Mouse (Mus musculus): ENCODE measurements at regions not wholly inside any gene's neighbourhood (a gene's known extent, or its start where the extent isn't known, plus 50 kb on each side); places are given as distances from the start of the nearest gene placed in this dataset.

GRCm38 (mm10) chr8:77872771-77873170 lies 148.5 kb upstream of the Ednra start:
- Histone ChIP-seq H3K36me3 (no peaks in the 10 kb centered on the region), H3K4me3 (replicated peaks) (no peak overlapping the region), H3K9ac (no peak overlapping the region), H3K9me3 (replicated peaks) (no peaks in the 10 kb centered on the region), H3K4me1 (replicated peaks) (no peaks in the 10 kb centered on the region), H3K4me2 (no peak overlapping the region), H3K27me3 (no peaks in the 10 kb centered on the region), H3K27ac (no peak overlapping the region)
- 68% methylated on average over 1 of the region's 1 CpGs for WGBS (ENCODE audit: insufficient replicate concordance)
- DNase-seq (no peak), ATAC-seq (ENCODE audit: low read depth) (no peak)

GRCm38 (mm10) chr8:77919776-77920175 lies 195.5 kb upstream of the Ednra start:
- no peaks in the 10 kb centered on the region for H3K27me3 ChIP-seq
- ATAC-seq (ENCODE audit: low read depth) (no peak), DNase-seq (no peak)
- no peak overlapping the region for H3K4me2 ChIP-seq
- no peak overlapping the region for H3K9ac ChIP-seq
- H3K4me3 ChIP-seq (replicated peaks) = no peak overlapping the region
- H3K9me3 ChIP-seq (replicated peaks) = no peaks in the 10 kb centered on the region
- no peaks in the 10 kb centered on the region for H3K36me3 ChIP-seq
- H3K27ac ChIP-seq = no peak overlapping the region
- WGBS (ENCODE audit: insufficient replicate concordance) = 66% methylated on average over 3 of the region's 3 CpGs
- no peaks in the 10 kb centered on the region for H3K4me1 ChIP-seq (replicated peaks)

DNA sequence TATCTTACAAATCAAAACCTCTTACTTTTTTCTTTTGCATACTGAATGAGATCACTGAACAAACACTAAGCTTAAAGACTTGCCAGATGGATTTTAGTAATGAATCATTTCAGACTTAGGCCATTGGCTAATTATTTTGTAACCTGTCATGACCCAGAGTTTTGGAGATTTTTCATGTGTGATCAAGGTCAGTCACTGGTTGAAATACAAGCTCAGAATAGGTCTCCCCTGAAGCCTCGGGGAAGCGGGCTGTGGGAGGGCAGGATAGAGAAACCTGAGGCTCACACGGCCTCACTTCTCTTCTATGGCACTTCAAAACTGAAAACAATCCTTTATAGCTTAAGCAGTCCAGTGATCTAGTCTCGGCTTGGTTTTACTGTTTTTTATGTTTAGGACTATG lies 197.6 kb upstream of the Ednra start:
- Histone ChIP-seq H3K4me1 (replicated peaks) (no peaks in the 10 kb centered on the region), H3K4me2 (no peak overlapping the region), H3K36me3 (no peaks in the 10 kb centered on the region), H3K27ac (no peak overlapping the region), H3K4me3 (replicated peaks) (no peak overlapping the region), H3K27me3 (no peaks in the 10 kb centered on the region), H3K9me3 (replicated peaks) (no peaks in the 10 kb centered on the region), H3K9ac (no peak overlapping the region)
- WGBS (ENCODE audit: insufficient replicate concordance) = 55% methylated on average over 4 of the region's 4 CpGs
- ATAC-seq (ENCODE audit: low read depth) = no peak
- no peak for DNase-seq

DNA sequence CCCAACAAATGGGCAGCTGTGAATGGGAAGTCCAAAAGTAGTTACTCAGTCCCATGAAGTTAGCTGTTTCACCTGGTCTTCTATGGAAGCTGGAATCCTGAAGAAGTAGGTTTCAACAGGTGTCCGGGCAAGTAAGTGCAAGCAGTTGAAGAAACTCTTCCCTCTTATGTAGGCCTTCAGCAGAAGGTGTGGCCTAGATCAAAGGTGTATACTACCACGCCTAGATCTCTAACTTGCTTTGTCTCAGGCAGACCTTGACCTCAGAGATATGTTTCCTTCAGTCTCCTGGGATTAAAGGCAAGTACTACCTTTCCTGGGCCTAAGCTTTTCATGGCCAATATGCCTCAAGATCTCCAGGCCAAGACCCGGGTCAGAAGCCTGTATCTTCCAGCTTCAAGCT lies 223.4 kb upstream of the Ednra start:
- Histone ChIP-seq H3K4me3 (replicated peaks) (no peak overlapping the region), H3K27ac (no peak overlapping the region), H3K9me3 (replicated peaks) (no peaks in the 10 kb centered on the region), H3K4me1 (replicated peaks) (no peaks in the 10 kb centered on the region), H3K36me3 (no peaks in the 10 kb centered on the region), H3K27me3 (no peaks in the 10 kb centered on the region), H3K9ac (no peak overlapping the region), H3K4me2 (no peak overlapping the region)
- ATAC-seq (ENCODE audit: low read depth) (no peak), DNase-seq (no peak)
- 61% methylated on average over 3 of the region's 3 CpGs for WGBS (ENCODE audit: insufficient replicate concordance)

- Histone ChIP-seq H3K9me3 (replicated peaks) (no peaks in the 10 kb centered on the region), H3K4me1 (replicated peaks) (no peaks in the 10 kb centered on the region), H3K9ac (no peak overlapping the region), H3K27me3 (no peaks in the 10 kb centered on the region), H3K36me3 (no peaks in the 10 kb centered on the region), H3K4me2 (no peak overlapping the region), H3K4me3 (replicated peaks) (no peak overlapping the region), H3K27ac (no peak overlapping the region)
- 77% methylated on average over 5 of the region's 5 CpGs for WGBS (ENCODE audit: insufficient replicate concordance)
- no peak for DNase-seq
- ATAC-seq (ENCODE audit: low read depth) = no peak
These were observed 225.4 kb upstream of the Ednra start for GRCm38 (mm10) chr8:77949640-77950039.

DNA sequence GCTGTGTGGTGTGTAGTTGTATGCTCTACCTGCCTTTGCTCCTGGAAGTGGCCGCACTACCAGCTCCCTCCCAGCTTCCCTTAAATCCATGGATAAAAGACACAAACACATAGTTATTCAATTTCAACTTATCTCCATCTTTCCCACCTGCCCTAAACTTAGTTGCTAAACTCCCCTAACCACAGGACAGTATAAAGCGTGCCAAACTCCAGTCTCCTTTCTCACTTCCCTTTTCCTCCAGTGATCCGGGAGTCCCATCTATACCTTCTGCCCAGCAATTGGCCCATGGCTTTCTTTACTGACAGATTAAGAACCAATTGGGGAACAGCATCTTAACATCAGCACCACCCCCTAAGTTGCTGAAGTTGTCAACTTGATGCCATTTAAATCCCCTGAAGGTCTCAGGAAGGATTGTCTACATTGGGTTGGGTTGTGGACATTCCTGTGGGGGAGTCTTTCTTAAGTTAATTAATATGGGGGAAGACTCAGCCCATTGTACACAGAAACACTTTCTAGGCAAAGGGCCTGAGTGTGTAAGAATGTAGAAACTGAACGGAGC lies 234.6 kb upstream of the Ednra start:
- WGBS (ENCODE audit: insufficient replicate concordance) = 51% methylated on average over 4 of the region's 4 CpGs
- no peak overlapping the region for H3K4me2 ChIP-seq
- H3K27me3 ChIP-seq = no peaks in the 10 kb centered on the region
- no peak for ATAC-seq (ENCODE audit: low read depth)
- no peak for DNase-seq
- no peaks in the 10 kb centered on the region for H3K36me3 ChIP-seq
- no peaks in the 10 kb centered on the region for H3K4me1 ChIP-seq (replicated peaks)
- H3K9me3 ChIP-seq (replicated peaks) = no peaks in the 10 kb centered on the region
- H3K27ac ChIP-seq = no peak overlapping the region
- H3K9ac ChIP-seq = no peak overlapping the region
- no peak overlapping the region for H3K4me3 ChIP-seq (replicated peaks)

- no peaks in the 10 kb centered on the region for H3K9me3 ChIP-seq (replicated peaks)
- WGBS (ENCODE audit: insufficient replicate concordance) = 61% methylated on average over 3 of the region's 3 CpGs
- DNase-seq = no peak
These were observed 238.9 kb upstream of the Ednra start for GRCm38 (mm10) chr8:77963102-77963698.

GRCm38 (mm10) chr8:77970378-77970777 lies 242.7 kb upstream of the Ttc29 start:
- WGBS (ENCODE audit: insufficient replicate concordance) = 56% methylated on average over 8 of the region's 8 CpGs
- Histone ChIP-seq H3K4me2 (no peak overlapping the region), H3K36me3 (no peaks in the 10 kb centered on the region), H3K4me1 (replicated peaks) (no peaks in the 10 kb centered on the region), H3K9ac (no peak overlapping the region), H3K27ac (no peak overlapping the region), H3K27me3 (no peaks in the 10 kb centered on the region), H3K4me3 (replicated peaks) (no peak overlapping the region), H3K9me3 (replicated peaks) (no peaks in the 10 kb centered on the region)
- ATAC-seq (ENCODE audit: low read depth) (no peak), DNase-seq (no peak)

More at GRCm38 (mm10) chr8:77963102-77963698, 238.9 kb upstream of the Ednra start:
- H3K27ac ChIP-seq = no peak overlapping the region
- ATAC-seq (ENCODE audit: low read depth) = no peak
- no peaks in the 10 kb centered on the region for H3K27me3 ChIP-seq
- no peak overlapping the region for H3K4me3 ChIP-seq (replicated peaks)
- H3K36me3 ChIP-seq = no peaks in the 10 kb centered on the region
- no peaks in the 10 kb centered on the region for H3K4me1 ChIP-seq (replicated peaks)
- no peak overlapping the region for H3K4me2 ChIP-seq
- no peak overlapping the region for H3K9ac ChIP-seq

- WGBS (ENCODE audit: insufficient replicate concordance) = 52% methylated on average over 4 of the region's 4 CpGs
- no peaks in the 10 kb centered on the region for H3K9me3 ChIP-seq (replicated peaks)
- H3K27me3 ChIP-seq = no peaks in the 10 kb centered on the region
- no peak for ATAC-seq (ENCODE audit: low read depth)
- H3K4me1 ChIP-seq (replicated peaks) = no peaks in the 10 kb centered on the region
- H3K4me2 ChIP-seq = no peak overlapping the region
- no peak overlapping the region for H3K9ac ChIP-seq
- H3K27ac ChIP-seq = no peak overlapping the region
- no peak for DNase-seq
- no peak overlapping the region for H3K4me3 ChIP-seq (replicated peaks)
- no peaks in the 10 kb centered on the region for H3K36me3 ChIP-seq
These were observed 239.4 kb upstream of the Ttc29 start for GRCm38 (mm10) chr8:77973714-77974113.

GRCm38 (mm10) chr8:77979106-77979505 lies 234.0 kb upstream of the Ttc29 start:
- WGBS (ENCODE audit: insufficient replicate concordance) = 43% methylated on average over 2 of the region's 2 CpGs
- Histone ChIP-seq H3K9ac (no peak overlapping the region), H3K4me1 (replicated peaks) (no peaks in the 10 kb centered on the region), H3K36me3 (no peaks in the 10 kb centered on the region), H3K27me3 (no peaks in the 10 kb centered on the region), H3K27ac (no peak overlapping the region), H3K9me3 (replicated peaks) (no peaks in the 10 kb centered on the region), H3K4me2 (no peak overlapping the region), H3K4me3 (replicated peaks) (no peak overlapping the region)
- ATAC-seq (ENCODE audit: low read depth) (no peak), DNase-seq (no peak)

GRCm38 (mm10) chr8:77980701-77981100 lies 232.4 kb upstream of the Ttc29 start:
- no peaks in the 10 kb centered on the region for H3K9me3 ChIP-seq (replicated peaks)
- ATAC-seq (ENCODE audit: low read depth) (no peak), DNase-seq (no peak)
- whole genome bisulfite sequencing (ENCODE audit: insufficient replicate concordance) = 60% methylated on average over 3 of the region's 3 CpGs
- no peaks in the 10 kb centered on the region for H3K27me3 ChIP-seq
- H3K9ac ChIP-seq = no peak overlapping the region
- no peak overlapping the region for H3K4me2 ChIP-seq
- no peak overlapping the region for H3K27ac ChIP-seq
- H3K4me3 ChIP-seq (replicated peaks) = no peak overlapping the region
- H3K36me3 ChIP-seq = no peaks in the 10 kb centered on the region
- H3K4me1 ChIP-seq (replicated peaks) = no peaks in the 10 kb centered on the region

- no peak overlapping the region for H3K4me2 ChIP-seq
- no peaks in the 10 kb centered on the region for H3K9me3 ChIP-seq (replicated peaks)
- no peak overlapping the region for H3K9ac ChIP-seq
- no peak overlapping the region for H3K4me3 ChIP-seq (replicated peaks)
- no peaks in the 10 kb centered on the region for H3K4me1 ChIP-seq (replicated peaks)
- no peaks in the 10 kb centered on the region for H3K27me3 ChIP-seq
- H3K36me3 ChIP-seq = no peaks in the 10 kb centered on the region
- no peak overlapping the region for H3K27ac ChIP-seq
- no peak for DNase-seq
- WGBS (ENCODE audit: insufficient replicate concordance) = 58% methylated on average over 3 of the region's 3 CpGs
- ATAC-seq (ENCODE audit: low read depth) = no peak
These were observed 231.1 kb upstream of the Ttc29 start for GRCm38 (mm10) chr8:77982031-77982430.
